Mouse (Mus musculus) ZHBTc4 (cell line): ENCODE measurements at regions not wholly inside any gene's neighbourhood (a gene's known extent, or its start where the extent isn't known, plus 50 kb on each side); places are given as distances from the start of the nearest gene placed in this dataset.
"Not testable (repeated sequence)": the region's sequence is repeated elsewhere in the genome, so short reads cannot be mapped to it uniquely, and the experiment has no call there.

Experiments used
- DNase-seq: peaks from one replicate; pipeline ENCODE4 v3.0.0-alpha.2; 2011; ENCODE audit warnings: low read depth, low spot score

DNA sequence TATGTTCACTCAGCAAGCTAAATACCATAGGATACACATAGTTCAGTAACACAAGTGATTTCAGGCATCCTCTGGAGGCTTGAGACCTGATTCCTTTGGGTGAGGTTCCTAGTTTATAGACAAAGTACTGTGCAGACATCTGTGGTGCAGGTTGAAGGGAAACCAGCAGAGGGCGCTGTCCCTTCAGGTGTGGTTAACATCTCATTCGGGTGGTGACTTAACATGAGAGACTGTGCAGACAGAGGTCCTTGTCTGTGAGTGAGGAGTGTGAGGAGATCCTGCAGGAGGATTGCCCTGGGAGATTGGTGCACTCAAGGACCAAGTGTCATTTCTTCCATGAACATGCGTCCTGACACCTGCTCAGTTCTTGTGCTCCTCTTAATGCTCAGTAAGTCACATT, 637.8 kb downstream of the Dad1 start:
- DNase-seq: not testable (repeated sequence)

DNA sequence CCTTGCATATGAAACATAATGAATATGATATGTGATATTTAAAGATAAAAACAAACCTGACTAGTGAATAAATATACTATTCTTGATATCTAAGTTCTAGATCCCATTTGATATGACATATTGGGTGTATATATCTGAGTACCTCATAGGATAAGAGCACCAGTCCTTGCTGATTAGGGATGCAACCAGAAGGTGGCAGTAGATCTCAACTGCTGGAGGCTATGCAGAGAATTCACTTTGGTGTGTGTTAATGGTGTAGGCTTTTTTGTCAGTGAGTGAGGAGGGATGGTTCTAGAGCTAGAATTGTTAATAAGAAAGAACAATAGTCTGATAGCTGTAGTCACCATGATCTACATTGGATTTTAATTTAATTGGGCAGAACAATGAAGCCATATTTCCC, 639.6 kb downstream of the Dad1 start:
- peak; percentile 79 for DNase-seq

GRCm38 (mm10) chr14:53599299-53599698, 654.6 kb downstream of the Dad1 start:
- not testable (repeated sequence) for DNase-seq

DNA sequence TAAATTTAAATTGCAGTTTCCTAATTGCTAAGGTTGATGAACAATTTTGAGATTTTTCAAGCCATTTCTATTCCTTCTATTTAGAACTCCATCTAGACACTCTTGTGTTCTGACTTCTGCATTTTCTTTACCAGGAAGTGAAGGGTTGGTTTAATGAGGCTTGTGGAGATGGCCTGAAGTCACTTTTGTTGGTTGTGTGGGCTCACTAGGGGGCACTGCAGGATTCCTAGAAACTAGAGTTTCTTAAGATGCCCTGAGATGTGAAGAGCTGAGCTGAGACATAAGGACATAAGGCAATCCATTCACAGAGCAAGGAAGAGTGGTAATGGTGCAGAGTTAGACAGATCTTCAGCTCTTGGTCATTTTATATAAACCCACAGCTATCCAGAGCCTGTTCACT, 656.6 kb downstream of the Dad1 start:
- peak; percentile 52 for DNase-seq

- not testable (repeated sequence) for DNase-seq
Measured at GRCm38 (mm10) chr14:53590601-53591000, 663.3 kb downstream of the Dad1 start.

DNA sequence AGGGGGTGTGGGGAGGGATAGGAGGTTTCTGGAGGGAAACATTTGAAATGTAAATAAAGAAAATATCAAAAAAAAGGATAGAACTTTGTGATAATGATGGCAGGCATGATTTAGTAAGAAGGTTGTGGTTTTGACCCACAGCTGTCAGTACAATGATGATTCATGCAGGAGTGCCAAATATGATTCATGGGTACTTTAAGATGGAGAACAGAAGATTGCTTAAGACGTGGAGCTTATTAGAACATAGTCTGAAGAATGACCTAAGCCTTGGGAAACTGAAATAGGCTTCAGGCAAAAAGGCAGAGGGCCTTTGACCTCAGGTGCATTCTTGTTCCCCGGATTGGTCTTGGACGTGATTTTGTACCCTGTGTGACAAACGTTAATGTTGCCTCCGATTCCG, 671.4 kb downstream of the Dad1 start:
- DNase-seq: not testable (repeated sequence)

DNA sequence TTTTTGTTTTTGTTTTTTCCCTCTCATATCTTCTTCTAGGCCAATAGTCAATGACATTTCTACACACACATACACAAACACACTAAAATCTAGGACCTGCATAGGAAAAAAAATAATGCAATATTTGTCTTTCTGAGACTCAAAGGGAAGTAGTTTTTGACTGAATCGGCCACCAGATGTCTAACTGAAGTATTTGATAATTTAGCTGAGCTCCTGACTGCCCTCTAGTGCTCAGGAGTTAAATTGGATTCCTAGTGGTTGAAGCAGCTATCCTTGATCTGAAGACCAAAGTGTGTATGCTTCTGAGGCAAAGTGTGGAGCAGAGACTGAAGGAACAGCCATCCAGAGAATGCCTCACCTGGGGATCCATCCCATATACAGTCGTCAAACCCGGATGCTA, 672.2 kb downstream of the Dad1 start:
- DNase-seq: not testable (repeated sequence)

DNA sequence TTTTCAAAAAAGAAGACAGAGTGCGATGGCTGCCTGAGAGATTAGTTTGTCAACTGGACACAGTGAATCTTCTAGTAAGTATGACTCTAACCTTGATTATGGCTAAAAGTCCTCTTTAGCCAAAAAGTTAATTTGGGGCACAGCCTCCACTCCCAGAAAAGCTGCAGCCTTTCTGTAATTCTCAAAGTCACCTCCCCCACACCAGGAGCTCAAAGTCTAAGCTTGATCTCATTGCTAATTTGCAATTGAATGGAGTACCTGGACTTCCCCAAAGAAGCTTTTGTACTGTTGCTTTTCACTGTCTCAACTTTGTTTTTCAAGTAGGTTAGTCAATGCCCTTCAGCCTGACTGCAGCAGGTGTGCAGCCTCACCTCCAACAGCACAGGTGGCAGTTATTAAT, 677.0 kb downstream of the Dad1 start:
- peak; percentile 91 for DNase-seq

DNA sequence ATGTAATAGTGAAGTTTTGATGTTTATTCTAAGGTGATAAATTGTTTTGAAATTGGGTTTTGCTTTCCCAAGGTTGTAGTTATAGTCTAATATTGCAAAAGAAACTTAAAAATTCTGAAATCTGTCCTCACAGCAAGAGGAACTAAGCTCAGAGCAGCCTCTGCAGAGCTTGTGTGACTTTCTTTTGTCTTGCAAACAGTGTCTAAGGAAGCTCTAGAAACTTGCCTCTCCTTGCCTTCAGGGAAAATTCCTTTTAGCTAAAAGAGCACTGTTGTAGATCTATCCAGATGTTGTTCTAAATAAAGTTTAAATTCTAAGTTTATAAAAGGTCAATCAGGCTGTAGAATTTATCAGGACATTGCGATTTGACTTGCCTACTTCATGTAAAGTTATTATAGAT, 681.2 kb downstream of the Dad1 start:
- DNase-seq: peak; percentile 50

- DNase-seq: peak; percentile 75
Measured at GRCm38 (mm10) chr14:53562606-53563005, 691.3 kb downstream of the Dad1 start.

GRCm38 (mm10) chr14:53560146-53560545, 693.8 kb downstream of the Dad1 start:
- DNase-seq: not testable (repeated sequence)

GRCm38 (mm10) chr14:53559386-53559920, 694.5 kb downstream of the Dad1 start:
- not testable (repeated sequence) for DNase-seq

GRCm38 (mm10) chr14:53553771-53554170, 700.1 kb downstream of the Dad1 start:
- DNase-seq: no peak

DNA sequence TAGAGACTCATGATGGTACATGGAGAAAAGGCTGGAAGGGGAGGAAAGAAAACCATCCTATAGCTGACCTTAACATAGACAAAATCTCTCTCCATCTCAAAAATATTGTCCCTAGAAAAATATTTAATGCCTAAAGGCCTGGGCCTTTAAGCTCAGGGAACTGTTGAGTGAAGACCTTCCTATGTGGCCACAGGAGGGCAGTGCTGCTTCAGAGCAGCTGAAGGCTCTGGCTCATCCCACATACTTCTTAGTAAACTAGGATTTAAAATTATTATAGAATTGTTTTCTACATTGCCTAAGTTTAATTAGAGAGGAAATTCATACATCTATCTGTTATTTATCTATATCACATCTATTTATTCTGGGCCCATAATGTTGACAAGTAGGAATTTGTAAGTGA, 706.5 kb downstream of the Dad1 start:
- peak; percentile 63 for DNase-seq

- DNase-seq: no peak
Measured at GRCm38 (mm10) chr14:53545351-53545750, 708.6 kb downstream of the Dad1 start.

DNA sequence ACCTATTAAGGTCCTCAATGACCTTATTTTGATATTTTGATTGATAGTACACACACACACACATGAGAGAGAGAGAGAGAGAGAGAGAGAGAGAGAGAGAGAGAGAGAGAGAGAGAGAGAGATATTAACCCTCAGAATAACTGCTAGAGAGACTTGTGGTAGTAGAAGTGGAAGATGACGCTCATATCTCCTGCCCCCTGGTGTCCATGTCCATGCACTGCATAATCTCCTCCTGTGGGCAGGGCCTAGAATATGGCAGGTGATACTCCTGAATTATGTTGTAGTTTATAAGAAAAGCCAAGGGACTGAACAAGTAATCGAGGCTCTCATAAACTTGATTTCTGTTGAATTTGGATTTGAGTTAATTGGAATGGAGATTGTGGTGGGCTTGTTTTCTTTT, 712.3 kb downstream of the Dad1 start:
- DNase-seq: peak; percentile 82

- DNase-seq: peak; percentile 80
Measured at GRCm38 (mm10) chr14:53537895-53538294, 716.0 kb downstream of the Dad1 start.

GRCm38 (mm10) chr14:53523430-53523829, 730.5 kb downstream of the Dad1 start:
- DNase-seq: not testable (repeated sequence)

DNA sequence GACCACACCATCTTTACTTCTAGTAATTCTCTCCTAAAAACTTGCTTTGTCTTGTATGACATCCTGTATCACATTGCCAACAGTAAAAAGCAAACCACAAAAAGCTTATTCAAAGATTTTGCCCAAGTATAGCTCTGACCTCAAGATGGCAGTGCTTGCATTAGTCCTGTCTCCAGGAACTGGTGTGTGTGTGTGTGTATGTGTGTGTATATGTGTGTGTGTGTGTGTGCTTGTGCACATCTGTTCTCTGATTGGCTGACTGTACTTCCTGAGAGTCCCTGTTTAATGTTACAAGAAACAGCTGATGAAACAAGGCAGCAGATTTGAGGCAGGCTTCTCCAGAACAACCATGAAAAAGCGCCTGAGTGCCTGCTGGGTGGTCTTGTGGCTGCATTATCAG, 735.0 kb downstream of the Dad1 start:
- DNase-seq: not testable (repeated sequence)

GRCm38 (mm10) chr14:53516623-53517238, 737.2 kb downstream of the Dad1 start:
- DNase-seq: not testable (repeated sequence)

DNA sequence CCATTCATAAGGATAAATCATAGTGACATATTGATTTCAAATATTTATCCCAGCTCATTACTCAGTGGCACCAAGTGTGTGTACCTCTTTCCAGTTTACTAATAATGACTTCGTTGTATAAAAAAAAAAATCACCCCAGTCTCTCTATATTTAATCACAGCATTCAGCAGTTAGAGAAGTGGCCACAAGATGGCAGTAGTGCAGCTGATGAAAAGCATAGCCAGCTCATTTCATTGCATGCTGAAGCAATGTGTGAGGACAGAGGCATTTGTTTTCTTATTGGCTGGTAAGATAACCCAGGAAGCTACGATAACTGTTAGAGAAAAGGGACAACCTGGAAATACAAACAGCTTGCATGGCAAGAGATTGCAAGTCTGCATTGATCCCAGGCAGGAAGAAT, 748.5 kb downstream of the Dad1 start:
- not testable (repeated sequence) for DNase-seq

GRCm38 (mm10) chr14:53488383-53488782, 765.5 kb downstream of the Dad1 start:
- not testable (repeated sequence) for DNase-seq

GRCm38 (mm10) chr14:53487611-53488010, 766.3 kb downstream of the Dad1 start:
- DNase-seq: not testable (repeated sequence)

GRCm38 (mm10) chr14:53474170-53474569, 779.7 kb downstream of the Dad1 start:
- not testable (repeated sequence) for DNase-seq
